Mouse (Mus musculus) neural tube, embryonic 14.5 days (tissue): ENCODE measurements around the gene Vwa8. TPM values are rescaled to one million over a fixed set of nuclear protein-coding genes. Genes with fewer than 3 reads are reported as not detected.

Source experiments
- ATAC-seq: fragments of 200-750 bp; cut with Nextera tagmentation; 2 replicates; pipeline ENCODE4 v1.8.0; 2017; ENCODE audit warnings: low read depth, mild to moderate bottlenecking, moderate TSS enrichment, moderate library complexity
- H3K27ac ChIP-seq: fragments of 300-500 bp; sonication (generic); 2 replicates; pipeline ENCODE4 v1.5.1; 2014; ENCODE audit warnings: low read depth, mild to moderate bottlenecking, control low read depth, low read length, moderate library complexity, mixed read lengths
- H3K27me3 ChIP-seq: fragments of 300-500 bp; sonication (generic); 2 replicates; pipeline ENCODE4 v1.6.1; 2014; ENCODE audit warnings: low read length; ENCODE audit not compliant: control insufficient read depth, insufficient read depth
- H3K36me3 ChIP-seq: fragments of 300-500 bp; sonication (generic); 2 replicates; pipeline ENCODE4 v1.6.1; 2014; ENCODE audit warnings: low read length, mixed read lengths; ENCODE audit not compliant: control insufficient read depth, insufficient read depth
- H3K4me1 ChIP-seq: fragments of 300-500 bp; sonication (generic); 2 replicates; pipeline ENCODE4 v1.6.1; 2014; ENCODE audit warnings: low read length; ENCODE audit not compliant: control insufficient read depth, insufficient read depth
- H3K4me2 ChIP-seq: fragments of 300-500 bp; sonication (generic); 2 replicates; pipeline ENCODE4 v1.6.1; 2014; ENCODE audit warnings: mild to moderate bottlenecking, low read depth, low read length, control low read depth
- H3K4me3 ChIP-seq: fragments of 300-500 bp; sonication (generic); 2 replicates; pipeline ENCODE4 v1.5.1; 2014; ENCODE audit warnings: low read depth, low read length, control low read depth, mixed read lengths
- H3K9ac ChIP-seq: fragments of 300-500 bp; sonication (generic); replicated peaks from 2 replicates; pipeline ENCODE4 v1.6.1; 2014; ENCODE audit warnings: low read depth, mild to moderate bottlenecking, control low read depth, low read length, mixed read lengths
- H3K9me3 ChIP-seq: fragments of 300-500 bp; sonication (generic); 2 replicates; pipeline ENCODE4 v1.6.1; 2016; ENCODE audit warnings: low read length; ENCODE audit not compliant: control insufficient read depth
- whole genome bisulfite sequencing: fragments of 180-500 bp; shearing (Covaris S2); extraction: QIAGEN DNeasy Blood & Tissue Kit; methylation state at CpG from one replicate; pipeline ENCODE4 v1.1.7; 2014; 5-methylcytosine and 5-hydroxymethylcytosine counted together
- polyA plus RNA-seq: library from polyadenylated mRNA; unstranded; fragments of >200 nt; fragmentation: Nextera tagmentation; extraction: Ambion mirVana; gene quantifications from 2 replicates; pipeline ENCODE4 v1.2.1, GENCODE M21; 2014

Vwa8 gene
- polyA plus RNA-seq, 1 experiment from 2014 or later = 8.7 TPM

DNA sequence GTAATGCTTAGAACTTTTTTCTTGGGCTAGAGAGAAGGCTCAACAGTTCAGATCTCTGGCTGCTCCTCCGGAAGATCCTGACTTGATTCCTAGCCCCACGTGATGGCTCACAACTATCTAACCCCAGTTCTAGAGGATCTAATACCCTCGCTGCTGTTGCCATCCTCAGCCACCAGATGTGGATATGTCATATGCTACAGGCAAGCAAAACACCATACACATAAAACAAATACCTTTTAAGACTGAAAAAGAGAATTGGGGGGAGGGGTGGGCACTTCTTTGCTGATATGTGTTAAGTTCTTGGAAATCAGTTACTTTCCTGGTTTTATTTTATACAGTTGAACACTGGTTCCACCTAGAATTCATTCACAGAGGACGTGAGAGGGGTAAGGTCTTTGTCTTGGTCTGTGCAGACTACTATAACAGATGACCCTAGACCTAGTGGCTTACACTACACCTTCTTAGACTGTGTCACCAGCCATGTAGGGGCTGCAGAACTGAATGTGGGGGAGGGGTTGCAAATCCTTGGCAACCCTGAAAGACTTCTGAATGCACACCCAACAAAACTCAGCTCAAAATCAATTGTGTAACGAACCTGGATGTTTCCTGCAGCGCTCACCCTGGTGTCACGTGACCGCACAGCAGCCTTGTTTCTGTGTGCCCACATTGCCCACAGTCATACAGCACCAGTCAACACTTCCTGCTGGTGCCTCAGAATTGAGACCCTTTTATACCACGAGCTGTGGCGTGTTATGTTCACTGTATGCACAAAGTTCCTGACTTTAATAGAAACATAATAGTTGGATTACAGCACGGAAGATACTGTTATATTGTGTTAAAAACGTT is 394.4 kb downstream of the Vwa8 start:
- Histone ChIP-seq H3K9me3 (no peaks in the 10 kb centered on the region), H3K4me2 (no peak overlapping the region), H3K36me3 (no peaks in the 10 kb centered on the region), H3K27me3 (no peaks in the 10 kb centered on the region), H3K9ac (no peak overlapping the region), H3K4me1 (no peaks in the 10 kb centered on the region), H3K27ac (no peak overlapping the region), H3K4me3 (no peak overlapping the region)
- ATAC-seq = no peak
- 82% methylated on average over 12 of the region's 12 CpGs for WGBS

DNA sequence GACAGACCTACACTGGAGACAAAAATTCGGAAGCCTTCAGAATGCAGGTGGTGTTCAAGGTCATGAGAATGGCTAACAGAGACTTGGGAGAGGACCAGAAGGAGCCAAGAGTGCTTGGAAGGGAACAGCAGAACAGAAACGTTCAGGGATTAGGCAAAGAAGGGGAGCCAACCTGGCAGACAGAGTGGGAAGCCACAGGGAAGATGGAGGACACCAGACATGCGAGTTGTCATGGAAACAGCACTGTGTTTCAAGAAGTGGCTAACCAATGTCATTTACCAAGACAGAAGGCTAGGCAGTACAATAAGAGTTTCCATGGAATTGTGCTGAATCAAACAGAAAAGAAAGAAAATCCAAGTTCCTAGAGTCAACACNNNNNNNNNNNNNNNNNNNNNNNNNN is 395.7 kb downstream of the Vwa8 start:
- Histone ChIP-seq H3K4me3 (no peak overlapping the region), H3K9ac (no peak overlapping the region), H3K4me1 (no peaks in the 10 kb centered on the region), H3K4me2 (no peak overlapping the region), H3K27ac (no peak overlapping the region), H3K36me3 (no peaks in the 10 kb centered on the region), H3K27me3 (no peaks in the 10 kb centered on the region), H3K9me3 (no peaks in the 10 kb centered on the region)
- 50% methylated on average over 3 of the region's 3 CpGs for WGBS
- no peak for ATAC-seq

DNA sequence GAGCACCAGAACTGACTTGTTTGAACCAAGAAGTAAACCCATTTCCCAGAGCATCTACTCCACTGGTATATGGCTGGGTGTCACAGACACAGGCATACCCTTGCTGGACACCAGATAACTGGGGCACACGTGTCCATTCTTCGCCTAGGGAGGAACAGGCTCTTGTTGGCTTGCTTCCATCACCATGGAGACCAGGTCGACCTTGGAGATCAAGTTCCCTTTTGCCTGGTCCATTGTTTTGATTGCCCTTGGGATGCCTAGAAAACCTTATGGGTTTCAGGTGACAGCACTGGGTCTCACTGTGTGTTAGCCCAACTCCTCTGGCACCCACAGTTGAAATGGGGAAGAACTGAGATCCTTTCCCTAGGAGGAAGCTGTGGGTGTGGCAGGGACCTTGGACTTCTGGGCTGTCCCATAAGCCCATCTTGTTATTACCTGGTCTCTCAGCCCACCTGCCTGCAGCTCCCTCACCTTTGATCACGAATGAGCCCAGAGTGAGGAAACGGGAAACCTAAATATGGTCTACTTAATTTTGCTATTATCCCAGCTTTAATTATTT is 403.0 kb downstream of the Vwa8 start:
- no peak overlapping the region for H3K4me2 ChIP-seq
- no peaks in the 10 kb centered on the region for H3K4me1 ChIP-seq
- H3K4me3 ChIP-seq = no peak overlapping the region
- no peak for ATAC-seq
- 87% methylated on average over 5 of the region's 5 CpGs for WGBS
- H3K9me3 ChIP-seq = no peaks in the 10 kb centered on the region
- H3K36me3 ChIP-seq = no peaks in the 10 kb centered on the region
- no peak overlapping the region for H3K27ac ChIP-seq
- no peak overlapping the region for H3K9ac ChIP-seq
- H3K27me3 ChIP-seq = no peaks in the 10 kb centered on the region

Other genes with a start within 250 kb of the Vwa8 start
- gene Dgkh, start 116.3 kb upstream of the Vwa8 start, polyA plus RNA-seq = 4.1 and 17.9 TPM in 2 replicates